Mouse (Mus musculus): ENCODE data around the gene Olfr1305.

DNA sequence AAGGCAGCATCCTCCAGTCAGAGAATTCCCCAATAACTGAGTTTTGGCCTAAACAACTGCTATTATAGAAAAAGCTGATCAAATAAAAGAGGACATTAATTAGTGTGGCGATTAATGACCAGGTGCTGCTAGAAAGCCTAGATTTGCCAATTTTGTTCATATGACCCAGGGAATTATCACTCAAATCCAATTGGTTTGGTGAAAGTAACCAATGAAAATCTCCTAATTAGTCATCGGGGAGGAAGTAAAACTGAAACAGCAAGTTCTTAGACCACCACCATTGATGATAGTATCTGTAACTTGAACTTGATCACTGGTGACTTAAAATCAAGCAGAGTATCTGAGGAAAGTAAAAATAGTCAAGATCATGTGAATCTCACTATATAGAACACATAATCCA, at the start of gene Olfr1305:
- TF ChIP-seq CTCF (IDR thresholded peaks at IDR 0.05) (no peak), EP300 (IDR thresholded peaks at IDR 0.05) (no peak)
